Mouse (Mus musculus) spleen, adult 2 months (tissue): ENCODE data around the gene Tubg1. TPM values are rescaled to one million over a fixed set of nuclear protein-coding genes. Genes with fewer than 3 reads are reported as not detected.
"Not testable (repeated sequence)": the region's sequence is repeated elsewhere in the genome, so short reads cannot be mapped to it uniquely, and the experiment has no call there.

Experiments
- DNase-seq, 2 experiments: peaks; one replicate each; pipeline versions ENCODE4 v3.0.0 to v3.0.0-alpha.2; 2012 to 2021; ENCODE audit warnings: low spot score in 2 of 2, low read depth in 1 of 2
- H3K27ac ChIP-seq: fragments of 200-500 bp; 2 replicates; pipeline ENCODE4 v1.5.1; 2012; ENCODE audit warnings: low read length, inconsistent platforms; ENCODE audit not compliant: insufficient read depth
- H3K27me3 ChIP-seq: fragments of 200-500 bp; 2 replicates; pipeline ENCODE4 v1.6.1; 2012; ENCODE audit warnings: mild to moderate bottlenecking, moderate library complexity, low read length, inconsistent platforms; ENCODE audit not compliant: control insufficient read depth, insufficient read depth
- H3K36me3 ChIP-seq: fragments of 200-500 bp; 2 replicates; pipeline ENCODE4 v1.6.1; 2012; ENCODE audit warnings: mild to moderate bottlenecking, low read length, inconsistent platforms; ENCODE audit not compliant: control insufficient read depth, insufficient read depth
- H3K4me1 ChIP-seq: fragments of 200-500 bp; 2 replicates; pipeline ENCODE4 v1.6.1; 2011; ENCODE audit warnings: inconsistent platforms; ENCODE audit not compliant: control insufficient read depth, insufficient read depth, insufficient read length
- H3K4me3 ChIP-seq: fragments of 200-500 bp; 2 replicates; pipeline ENCODE4 v1.5.1; 2011; ENCODE audit warnings: mild to moderate bottlenecking, inconsistent platforms; ENCODE audit not compliant: insufficient read depth, insufficient read length; ENCODE audit errors: extremely low read depth
- CTCF ChIP-seq: fragments of 200-500 bp; IDR thresholded peaks from 2 replicates; pipeline ENCODE4 v1.5.1; 2011; ENCODE audit warnings: mild to moderate bottlenecking, inconsistent platforms; ENCODE audit not compliant: insufficient read depth, insufficient read length, insufficient replicate concordance; ENCODE audit errors: extremely low read depth
- POLR2A ChIP-seq: fragments of 200-500 bp; IDR thresholded peaks from 2 replicates; pipeline ENCODE4 v1.6.1; 2011; ENCODE audit warnings: low read depth, low read length, inconsistent platforms
- WGBS: fragments of 180-500 bp; shearing (Covaris S2); methylation state at CpG from one replicate; pipeline ENCODE4 v1.1.7; 2018; 5-methylcytosine and 5-hydroxymethylcytosine counted together
- polyA plus RNA-seq: library from polyadenylated mRNA; depleted of rRNA; stranded (reverse); fragments of >200 nt; gene quantifications from 2 replicates; pipeline ENCODE4 v1.2.3, GENCODE M21; 2012

Tubg1 gene
- polyA plus RNA-seq, 1 experiment, result 17.7 TPM

DNA sequence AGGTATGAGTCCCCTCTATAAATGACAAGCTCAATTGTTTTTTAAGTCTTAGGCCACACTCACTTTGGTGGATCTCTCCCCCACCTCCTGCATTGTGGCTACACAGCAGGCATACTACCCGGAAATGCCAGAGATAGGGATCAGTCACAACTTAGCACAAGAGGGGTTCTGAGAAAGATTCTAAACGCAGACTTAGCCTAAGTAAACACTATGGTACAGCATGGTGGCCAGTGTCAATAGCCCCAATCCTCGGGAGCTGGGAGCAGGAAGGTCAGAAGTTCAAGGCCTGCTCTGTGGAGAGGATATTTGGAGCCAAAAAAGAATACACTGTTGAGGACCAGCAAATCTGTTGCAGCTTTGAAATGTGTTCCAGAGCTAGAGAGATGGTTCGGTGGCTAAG lies 1.6 kb upstream of the Tubg1 start:
- peak overlapping the region; percentile 28; the same call in 1 of the 2 replicates for H3K4me3 ChIP-seq
- H3K27ac ChIP-seq, result no peak overlapping the region
- TF ChIP-seq CTCF, result no peak
- no peak for TF ChIP-seq POLR2A
- H3K27me3 ChIP-seq, result no peaks in the 10 kb centered on the region
- no peak for DNase-seq
- H3K36me3 ChIP-seq, result peaks cover 2% of the 10 kb centered on the region
- H3K4me1 ChIP-seq, result peaks cover 21% of the 10 kb centered on the region
- 36% methylated on average over 4 of the region's 4 CpGs for WGBS

- H3K4me3 ChIP-seq, result peak overlapping the region; percentile 82
- no peak for DNase-seq
- 1% methylated on average over 39 of the region's 39 CpGs for whole genome bisulfite sequencing
- peaks cover 2% of the 10 kb centered on the region for H3K36me3 ChIP-seq
- no peaks in the 10 kb centered on the region for H3K27me3 ChIP-seq
- H3K4me1 ChIP-seq, result peaks cover 21% of the 10 kb centered on the region
- TF ChIP-seq POLR2A, result no peak
- TF ChIP-seq CTCF, result no peak
- H3K27ac ChIP-seq, result peak overlapping the region; percentile 92
These were observed 492 bp upstream of the Tubg1 start for GRCm38 (mm10) chr11:101119131-101119760.

GRCm38 (mm10) chr11:101120545-101121188 lies 929 bp downstream of the Tubg1 start:
- Histone ChIP-seq H3K27me3 (no peaks in the 10 kb centered on the region), H3K36me3 (peaks cover 2% of the 10 kb centered on the region), H3K27ac (peak overlapping the region; percentile 66; the same call in 1 of the 2 replicates), H3K4me1 (peaks cover 16% of the 10 kb centered on the region), H3K4me3 (peak overlapping the region; percentile 72; the same call in 1 of the 2 replicates)
- WGBS, result 29% methylated on average over 19 of the region's 19 CpGs
- TF ChIP-seq CTCF, result no peak
- TF ChIP-seq POLR2A, result no peak
- DNase-seq, result no peak

DNA sequence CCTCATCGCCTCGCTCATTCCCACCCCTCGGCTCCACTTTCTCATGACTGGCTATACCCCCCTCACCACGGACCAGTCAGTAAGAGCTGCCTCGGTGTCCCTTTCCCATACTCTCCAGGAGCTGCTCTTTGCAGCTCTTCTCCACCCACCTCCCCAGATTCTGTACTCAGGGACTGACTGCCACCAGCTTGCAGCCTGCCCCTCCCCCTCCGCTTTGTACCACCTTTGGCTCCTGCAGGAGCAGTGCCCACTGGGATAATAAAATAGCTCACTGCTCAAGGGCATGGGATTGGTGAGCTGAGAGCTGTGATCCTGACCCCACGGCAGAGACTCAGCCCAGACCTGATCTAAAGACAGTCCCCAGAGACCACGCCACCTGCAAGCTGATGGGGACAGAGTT lies 4.8 kb downstream of the Tubg1 start:
- H3K4me1 ChIP-seq, DNase-seq, H3K27ac ChIP-seq, H3K27me3 ChIP-seq, H3K36me3 ChIP-seq, H3K4me3 ChIP-seq: not testable (repeated sequence)
- WGBS, result 93% methylated on average over 8 of the region's 8 CpGs

DNA sequence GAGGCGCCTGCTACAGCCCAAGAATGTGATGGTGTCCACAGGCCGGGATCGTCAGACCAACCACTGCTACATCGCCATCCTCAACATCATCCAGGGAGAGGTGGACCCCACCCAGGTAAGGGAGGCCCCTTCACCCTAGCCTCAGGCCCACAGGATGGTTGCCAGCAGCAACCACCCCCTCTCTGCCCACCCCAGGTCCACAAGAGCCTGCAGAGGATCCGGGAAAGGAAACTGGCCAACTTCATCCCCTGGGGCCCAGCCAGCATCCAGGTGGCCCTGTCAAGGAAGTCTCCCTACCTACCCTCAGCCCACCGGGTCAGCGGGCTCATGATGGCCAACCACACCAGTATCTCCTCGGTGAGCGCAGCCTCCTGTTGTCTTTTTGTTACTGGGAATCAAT lies 5.3 kb downstream of the Tubg1 start:
- not testable (repeated sequence) for H3K4me3 ChIP-seq, H3K27me3 ChIP-seq, H3K27ac ChIP-seq, DNase-seq, H3K36me3 ChIP-seq, H3K4me1 ChIP-seq
- 97% methylated on average over 9 of the region's 9 CpGs for WGBS

GRCm38 (mm10) chr11:101127075-101127474 lies 7.3 kb downstream of the Tubg1 start:
- H3K36me3 ChIP-seq, result peaks cover 8% of the 10 kb centered on the region; the same call in 1 of the 2 replicates
- TF ChIP-seq CTCF (no peak), POLR2A (no peak)
- no peak overlapping the region for H3K27ac ChIP-seq
- H3K27me3 ChIP-seq, result no peaks in the 10 kb centered on the region
- no peak overlapping the region for H3K4me3 ChIP-seq
- WGBS, result 100% methylated on average over 1 of the region's 1 CpGs
- no peak for DNase-seq
- H3K4me1 ChIP-seq, result no peaks in the 10 kb centered on the region

DNA sequence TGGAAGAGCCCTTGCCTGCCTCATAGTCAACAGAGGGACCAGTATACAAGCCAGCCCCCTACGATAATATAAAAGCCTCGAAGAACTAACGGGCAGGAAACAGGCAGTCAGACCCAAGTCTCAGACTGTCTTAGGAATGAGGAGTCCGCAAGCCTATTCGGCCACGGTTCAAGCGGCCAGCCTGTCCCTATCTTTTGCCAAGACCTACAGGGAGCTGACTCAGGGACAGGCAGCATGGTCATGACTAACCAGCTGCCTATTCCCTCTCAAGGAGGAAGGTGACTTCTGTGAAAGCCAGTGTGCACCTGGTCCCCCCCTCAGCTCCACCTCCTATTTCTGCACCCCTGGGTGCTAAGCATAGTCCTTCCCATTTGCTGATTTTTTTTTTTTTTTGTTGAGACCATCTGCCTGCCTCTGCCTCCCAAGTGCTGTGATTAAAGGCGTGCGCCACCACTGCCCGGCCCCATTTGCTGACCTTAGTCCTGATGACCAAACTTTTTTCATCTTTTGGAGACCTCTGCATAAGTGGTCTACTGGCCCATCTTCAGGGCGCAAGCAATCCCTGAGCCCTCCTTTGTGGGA lies 9.3 kb downstream of the Tubg1 start:
- Histone ChIP-seq H3K36me3 (peaks cover 8% of the 10 kb centered on the region; the same call in 1 of the 2 replicates), H3K27ac (no peak overlapping the region), H3K4me1 (no peaks in the 10 kb centered on the region), H3K4me3 (no peak overlapping the region), H3K27me3 (no peaks in the 10 kb centered on the region)
- no peak for TF ChIP-seq POLR2A
- TF ChIP-seq CTCF, result no peak
- 82% methylated on average over 11 of the region's 11 CpGs for WGBS
- no peak for DNase-seq
